ENCODE assay signal across 8 mouse cellular contexts in the genomic region with DNA sequence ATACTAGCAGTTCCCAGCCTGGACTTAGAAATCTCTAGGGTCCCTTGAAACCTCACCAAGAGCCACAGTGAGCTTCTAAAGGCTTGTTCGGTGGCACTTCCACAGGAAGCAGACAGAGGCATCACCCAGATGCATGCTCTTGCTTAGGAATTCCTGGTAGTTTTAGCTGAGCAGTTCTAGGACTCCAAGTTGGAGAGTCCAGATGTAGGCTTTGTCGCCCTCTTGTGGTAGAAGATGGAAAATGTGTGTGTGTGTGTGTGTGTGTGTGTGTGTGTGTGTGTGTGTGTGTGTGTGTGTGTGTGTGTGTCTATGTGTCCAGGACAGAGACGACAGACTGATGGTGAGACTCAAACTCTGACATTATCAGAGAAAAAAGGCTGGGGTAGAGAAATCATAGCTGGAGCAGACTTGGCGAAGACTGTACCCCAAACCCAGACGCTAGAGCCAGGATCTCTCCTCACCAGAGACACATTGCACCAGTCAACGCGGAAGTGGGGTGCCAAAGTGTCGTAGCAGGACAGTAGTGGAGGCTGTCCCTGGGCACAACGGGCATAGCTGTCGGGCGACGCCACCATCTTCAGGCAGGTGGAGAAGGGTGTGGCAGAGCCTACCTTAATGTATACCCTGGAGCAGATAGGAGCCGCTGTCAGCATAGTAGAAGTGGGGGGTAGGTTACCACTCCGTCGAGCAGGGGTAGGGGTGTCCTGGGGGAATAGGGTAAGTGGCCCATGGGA. TPM values are rescaled to one million over a fixed set of nuclear protein-coding genes. Genes with fewer than 3 reads are reported as not detected.
DNase-seq lines count a peak whose midpoint lies in the region; ATAC-seq and TF ChIP-seq lines count a peak whose summit lies in the region.

No protein-coding gene starts in this region.

- no peak for DNase-seq in testis, postnatal 14 days (ENCODE audit: low spot score)
- DNase-seq in brain, embryonic 14.5 days (ENCODE audit: low read depth), result peak; percentile 85
- peak; percentile 84 to 89 for DNase-seq in left cerebral cortex, postnatal 25 days (ENCODE audit: low spot score in 2 of 2)
- peak; percentile 88 for DNase-seq in midbrain, postnatal 0 days (ENCODE audit: low spot score)
- peak; percentile 56 for DNase-seq in thymus, postnatal 25 days

- WGBS in forebrain, embryonic 13.5 days, result 63% methylated on average over 15 of the region's 15 CpGs
- 64% methylated on average over 15 of the region's 15 CpGs for WGBS in hindbrain, embryonic 16.5 days
- 64% methylated on average over 15 of the region's 15 CpGs for WGBS in midbrain, postnatal 0 days

- no peak for TF ChIP-seq POLR2A in testis, adult 2 months (IDR thresholded peaks at IDR 0.05; ENCODE audit: control insufficient read depth, low read depth, low read length)
- TF ChIP-seq POLR2A in brain, embryonic 14.5 days (IDR thresholded peaks at IDR 0.05; ENCODE audit: borderline replicate concordance, extremely low read depth, insufficient read depth, insufficient read length, poor library complexity, severe bottlenecking), result no peak

- intact Hi-C loops in left cerebral cortex, postnatal 25 days (cut with DNase I), result loop anchor here (1.0 kb wide), 1 partner anchor 31 kb away; no protein-coding TSS in a partner anchor

- peak; percentile 57; the same call in 1 of the 2 replicates for ATAC-seq in forebrain, embryonic 13.5 days
- peak; percentile 73; the same call in 1 of the 2 replicates for ATAC-seq in hindbrain, embryonic 16.5 days
- ATAC-seq in midbrain, postnatal 0 days (ENCODE audit: low FRiP score), result peak; percentile 81; the same call in 1 of the 2 replicates

- H3K27me3 ChIP-seq in testis, adult 2 months (ENCODE audit: control insufficient read depth, insufficient read depth, low read length), result no peaks in the 10 kb centered on the region
- no peaks in the 10 kb centered on the region for H3K27me3 ChIP-seq in forebrain, embryonic 13.5 days
- no peaks in the 10 kb centered on the region for H3K27me3 ChIP-seq in hindbrain, embryonic 16.5 days (replicated peaks; ENCODE audit: control insufficient read depth, insufficient read depth, low read length)
- H3K27me3 ChIP-seq in midbrain, postnatal 0 days (ENCODE audit: insufficient read depth, low read length), result no peaks in the 10 kb centered on the region

- peaks cover 4% of the 10 kb centered on the region; the same call in 1 of the 2 replicates for H3K36me3 ChIP-seq in testis, adult 2 months (ENCODE audit: control insufficient read depth, insufficient read depth, low read length)
- no peaks in the 10 kb centered on the region for H3K36me3 ChIP-seq in forebrain, embryonic 13.5 days (ENCODE audit: poor library complexity, severe bottlenecking)
- no peaks in the 10 kb centered on the region for H3K36me3 ChIP-seq in hindbrain, embryonic 16.5 days (ENCODE audit: control insufficient read depth, insufficient read depth, low read length)
- H3K36me3 ChIP-seq in midbrain, postnatal 0 days (ENCODE audit: insufficient read depth, low read length), result no peaks in the 10 kb centered on the region

- H3K9me3 ChIP-seq in forebrain, embryonic 13.5 days (replicated peaks), result no peaks in the 10 kb centered on the region
- H3K9me3 ChIP-seq in hindbrain, embryonic 16.5 days (ENCODE audit: control insufficient read depth, low read length), result no peaks in the 10 kb centered on the region
- no peaks in the 10 kb centered on the region for H3K9me3 ChIP-seq in midbrain, postnatal 0 days (ENCODE audit: low read length)

- 0 out of 2 replicates have a peak, but pooled peaks have one; percentile 0 for TF ChIP-seq CTCF in testis, adult 2 months (IDR thresholded peaks at IDR 0.05; ENCODE audit: control insufficient read depth, insufficient read depth, insufficient replicate concordance, low read depth, low read length)
- TF ChIP-seq CTCF in brain, embryonic 14.5 days (IDR thresholded peaks at IDR 0.05; ENCODE audit: borderline replicate concordance, extremely low read depth, insufficient read depth, insufficient read length), result peak; percentile 67; the same call in 1 of the 2 replicates
- peak; percentile 95 for TF ChIP-seq CTCF in midbrain, postnatal 0 days (IDR thresholded peaks at IDR 0.05)

- peak overlapping the region; percentile 89 for H3K4me3 ChIP-seq in testis, adult 2 months (ENCODE audit: control insufficient read depth, low read depth, low read length)
- no peak overlapping the region for H3K4me3 ChIP-seq in forebrain, embryonic 13.5 days
- H3K4me3 ChIP-seq in hindbrain, embryonic 16.5 days (ENCODE audit: low read length), result no peak overlapping the region
- no peak overlapping the region for H3K4me3 ChIP-seq in midbrain, postnatal 0 days (ENCODE audit: low read depth, low read length)

- H3K27ac ChIP-seq in testis, adult 2 months (ENCODE audit: control insufficient read depth, insufficient read depth, low read depth, low read length), result no peak overlapping the region
- no peak overlapping the region for H3K27ac ChIP-seq in forebrain, embryonic 13.5 days
- no peak overlapping the region for H3K27ac ChIP-seq in hindbrain, embryonic 16.5 days (ENCODE audit: low read depth, low read length)
- no peak overlapping the region for H3K27ac ChIP-seq in midbrain, postnatal 0 days (ENCODE audit: low read depth, low read length)

- no peak overlapping the region for H3K4me2 ChIP-seq in forebrain, embryonic 13.5 days
- no peak overlapping the region for H3K4me2 ChIP-seq in hindbrain, embryonic 16.5 days (ENCODE audit: low read length)
- no peak overlapping the region for H3K4me2 ChIP-seq in midbrain, postnatal 0 days (ENCODE audit: low read depth, low read length, poor library complexity, severe bottlenecking)

- H3K9ac ChIP-seq in forebrain, embryonic 13.5 days, result no peak overlapping the region
- no peak overlapping the region for H3K9ac ChIP-seq in hindbrain, embryonic 16.5 days (ENCODE audit: low read depth, low read length)
- H3K9ac ChIP-seq in midbrain, postnatal 0 days (replicated peaks; ENCODE audit: low read length, poor library complexity, severe bottlenecking), result no peak overlapping the region

- H3K4me1 ChIP-seq in testis, adult 2 months (ENCODE audit: control insufficient read depth, insufficient read depth, low read length), result peaks cover 7% of the 10 kb centered on the region
- peaks cover 6% of the 10 kb centered on the region; the same call in 1 of the 2 replicates for H3K4me1 ChIP-seq in forebrain, embryonic 13.5 days
- H3K4me1 ChIP-seq in hindbrain, embryonic 16.5 days (ENCODE audit: control insufficient read depth, insufficient read depth, low read depth, low read length), result no peaks in the 10 kb centered on the region; the same call in 1 of the 2 replicates
- H3K4me1 ChIP-seq in midbrain, postnatal 0 days (ENCODE audit: insufficient read depth, low read length), result no peaks in the 10 kb centered on the region

RNA-seq across cellular contexts. Expression of gene Hils1, which starts 3.0 kb away (rescaled TPM):
- 1,028 and 1,102 TPM in 2 replicates for polyA plus RNA-seq in testis, adult 2 months (2012; rRNA removed)
- 0.09 TPM in 1 of 2 replicates, not detected in the other for polyA plus RNA-seq in brain, embryonic 14.5 days (2012; rRNA removed)
- not detected in 2 replicates for polyA plus RNA-seq in forebrain, embryonic 13.5 days (2015; fragmentation: Nextera tagmentation; extraction: Ambion mirVana)
- polyA plus RNA-seq in hindbrain, embryonic 16.5 days (2015; fragmentation: Nextera tagmentation; extraction: Ambion mirVana), result not detected in 2 replicates
- total RNA-seq in left cerebral cortex, postnatal 25 days (2021), result not detected
- total RNA-seq in midbrain, postnatal 0 days (2014; rRNA removed), result not detected in 2 replicates
- not detected in 2 replicates for polyA plus RNA-seq in midbrain, postnatal 0 days (2015; fragmentation: Nextera tagmentation; extraction: Ambion mirVana)

RNA-seq across cellular contexts. Expression of gene Sgca, which starts 5.8 kb away (rescaled TPM):
- polyA plus RNA-seq in testis, adult 2 months (2012; rRNA removed), result 27.5 and 33.7 TPM in 2 replicates
- 0.25 and 0.73 TPM in 2 replicates for polyA plus RNA-seq in brain, embryonic 14.5 days (2012; rRNA removed)
- not detected in 2 replicates for polyA plus RNA-seq in forebrain, embryonic 13.5 days (2015; fragmentation: Nextera tagmentation; extraction: Ambion mirVana)
- 0.24 and 1.3 TPM in 2 replicates for polyA plus RNA-seq in hindbrain, embryonic 16.5 days (2015; fragmentation: Nextera tagmentation; extraction: Ambion mirVana)
- under 1 TPM in 1 of 2 experiments, not detected in 1; 0.46 TPM for total RNA-seq in left cerebral cortex, postnatal 25 days (2021)
- not detected in 2 replicates for total RNA-seq in midbrain, postnatal 0 days (2014; rRNA removed)
- polyA plus RNA-seq in midbrain, postnatal 0 days (2015; fragmentation: Nextera tagmentation; extraction: Ambion mirVana), result 0.29 and 0.39 TPM in 2 replicates

RNA-seq across cellular contexts. Expression of gene Ppp1r9b, which starts 20.5 kb away (rescaled TPM):
- 14.6 and 15.0 TPM in 2 replicates for polyA plus RNA-seq in testis, adult 2 months (2012; rRNA removed)
- polyA plus RNA-seq in brain, embryonic 14.5 days (2012; rRNA removed), result 37.9 and 81.2 TPM in 2 replicates
- 15.8 and 16.3 TPM in 2 replicates for polyA plus RNA-seq in forebrain, embryonic 13.5 days (2015; fragmentation: Nextera tagmentation; extraction: Ambion mirVana)
- 17.8 and 18.8 TPM in 2 replicates for polyA plus RNA-seq in hindbrain, embryonic 16.5 days (2015; fragmentation: Nextera tagmentation; extraction: Ambion mirVana)
- total RNA-seq in left cerebral cortex, postnatal 25 days (2021), result 100 to 1,000 TPM; 675 to 703 TPM
- 179 and 217 TPM in 2 replicates for total RNA-seq in midbrain, postnatal 0 days (2014; rRNA removed)
- polyA plus RNA-seq in midbrain, postnatal 0 days (2015; fragmentation: Nextera tagmentation; extraction: Ambion mirVana), result 18.2 and 20.4 TPM in 2 replicates

RNA-seq across cellular contexts. Expression of gene Col1a1, which starts 34.4 kb away (rescaled TPM):
- polyA plus RNA-seq in testis, adult 2 months (2012; rRNA removed), result 14.3 and 18.0 TPM in 2 replicates
- polyA plus RNA-seq in brain, embryonic 14.5 days (2012; rRNA removed), result 44.1 and 192 TPM in 2 replicates
- polyA plus RNA-seq in forebrain, embryonic 13.5 days (2015; fragmentation: Nextera tagmentation; extraction: Ambion mirVana), result 29.9 and 31.5 TPM in 2 replicates
- polyA plus RNA-seq in hindbrain, embryonic 16.5 days (2015; fragmentation: Nextera tagmentation; extraction: Ambion mirVana), result 105 and 275 TPM in 2 replicates
- total RNA-seq in left cerebral cortex, postnatal 25 days (2021), result 10 to 100 TPM; 22.8 to 31.9 TPM
- 44.7 and 50.3 TPM in 2 replicates for total RNA-seq in midbrain, postnatal 0 days (2014; rRNA removed)
- 65.4 and 67.5 TPM in 2 replicates for polyA plus RNA-seq in midbrain, postnatal 0 days (2015; fragmentation: Nextera tagmentation; extraction: Ambion mirVana)

RNA-seq across cellular contexts. Expression of gene Samd14, which starts 39.3 kb away (rescaled TPM):
- polyA plus RNA-seq in testis, adult 2 months (2012; rRNA removed), result 0.67 and 0.75 TPM in 2 replicates
- polyA plus RNA-seq in brain, embryonic 14.5 days (2012; rRNA removed), result 141 and 186 TPM in 2 replicates
- polyA plus RNA-seq in forebrain, embryonic 13.5 days (2015; fragmentation: Nextera tagmentation; extraction: Ambion mirVana), result 89.2 and 95.0 TPM in 2 replicates
- polyA plus RNA-seq in hindbrain, embryonic 16.5 days (2015; fragmentation: Nextera tagmentation; extraction: Ambion mirVana), result 160 and 181 TPM in 2 replicates
- 10 to 100 TPM; 30.8 to 31.1 TPM for total RNA-seq in left cerebral cortex, postnatal 25 days (2021)
- total RNA-seq in midbrain, postnatal 0 days (2014; rRNA removed), result 221 and 243 TPM in 2 replicates
- 158 and 161 TPM in 2 replicates for polyA plus RNA-seq in midbrain, postnatal 0 days (2015; fragmentation: Nextera tagmentation; extraction: Ambion mirVana)

Comparison
In these comparisons a context has a peak if more than half of its experiments do, and no peak if none do; other contexts are left out.
1. CTCF ChIP-seq: peak in every context shown above with its lines; median percentile 95 in midbrain, postnatal 0 days; 67 in brain, embryonic 14.5 days; 0 in testis, adult 2 months.
2. RNA of gene Hils1, which starts 3.0 kb away (polyA plus RNA-seq): 1,028 to 1,102 TPM in testis, adult 2 months; not detected in forebrain, embryonic 13.5 days, not detected in hindbrain, embryonic 16.5 days, 0.09 TPM in brain, embryonic 14.5 days and not detected in midbrain, postnatal 0 days; every median in the first group is over 100 times any median in the second.
3. RNA of gene Sgca, which starts 5.8 kb away (polyA plus RNA-seq): 27.5 to 33.7 TPM in testis, adult 2 months; 0.29 to 0.39 TPM in midbrain, postnatal 0 days, 0.25 to 0.73 TPM in brain, embryonic 14.5 days, 0.24 to 1.3 TPM in hindbrain, embryonic 16.5 days and not detected in forebrain, embryonic 13.5 days; every median in the first group is over 10 times any median in the second.
4. Peak in every context shown above with its lines, with median percentiles within 50 percentile points of each other: ATAC-seq.